Mouse (Mus musculus): ENCODE results near the gene Pdlim5.

DNA sequence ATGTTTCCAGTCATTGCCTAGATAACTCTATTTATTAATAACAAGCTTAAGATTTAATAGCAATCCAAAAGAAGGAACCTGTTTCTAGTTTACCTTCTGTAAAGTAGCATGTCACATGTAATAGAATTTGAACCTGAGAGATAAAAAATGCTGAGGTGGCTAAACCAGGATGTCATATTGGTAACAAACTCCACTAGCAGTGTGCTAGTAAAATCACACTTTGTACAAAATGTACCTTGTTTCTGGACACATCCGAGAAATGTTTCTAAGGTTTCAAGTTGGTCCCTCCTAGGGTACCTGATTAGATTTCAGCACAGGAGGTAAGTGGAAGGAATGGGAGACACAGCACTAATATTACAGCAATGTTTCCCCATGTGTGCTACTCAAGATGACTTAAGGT is 18.9 kb downstream of the Pdlim5 start:
- TF ChIP-seq TAL1 (IDR thresholded peaks at IDR 0.05; ENCODE audit: low read length) (no peak), GATA1 (IDR thresholded peaks at IDR 0.05; ENCODE audit: low read length) (no peak)

Measured in erythroblast, embryonic 14.5 days (primary cell).